Mouse (Mus musculus): Measurements from ENCODE around the gene Tmem135.

- no peak for TF ChIP-seq POLR2A (IDR thresholded peaks at IDR 0.05; ENCODE audit: extremely low read depth, insufficient read depth, low read length)
- TF ChIP-seq CTCF (IDR thresholded peaks at IDR 0.05; ENCODE audit: extremely low read depth, insufficient read depth, low read length), result no peak
These were observed 92.5 kb downstream of the Tmem135 start for GRCm38 (mm10) chr7:89311555-89311954.
